Mouse (Mus musculus) 3134 (cell line): ENCODE data around the gene Dtd2.

Source experiments
- DNase-seq: peaks from one replicate; pipeline ENCODE4 v3.0.0-alpha.2; 2011; ENCODE audit warnings: low spot score; ENCODE audit not compliant: insufficient read length; ENCODE audit errors: extremely low read depth

Dtd2 gene

GRCm38 (mm10) chr12:52005877-52006632, at the start of gene Dtd2:
TSS of gene Dtd2 (minus strand) at chr12:52006501.
- peak; percentile 90 for DNase-seq

- DNase-seq = no peak
Observed at GRCm38 (mm10) chr12:52049324-52049723, 43.0 kb upstream of the Dtd2 start.

GRCm38 (mm10) chr12:52046371-52046770, 40.1 kb upstream of the Dtd2 start:
- no peak for DNase-seq

GRCm38 (mm10) chr12:52042818-52043336, 36.6 kb upstream of the Dtd2 start:
- no peak for DNase-seq

- DNase-seq = no peak
Observed at GRCm38 (mm10) chr12:52038352-52038751, 32.1 kb upstream of the Dtd2 start.

- DNase-seq = no peak
Observed at GRCm38 (mm10) chr12:52034956-52035355, 28.7 kb upstream of the Dtd2 start.

- no peak for DNase-seq
Observed at GRCm38 (mm10) chr12:52032276-52032675, 26.0 kb upstream of the Dtd2 start.

GRCm38 (mm10) chr12:52027963-52028362, 21.7 kb upstream of the Dtd2 start, which contains the start of gene Gpr33:
TSS of gene Gpr33 (minus strand) at chr12:52028063.
- no peak for DNase-seq

GRCm38 (mm10) chr12:52014494-52015029, 8.3 kb upstream of the Dtd2 start:
- no peak for DNase-seq

GRCm38 (mm10) chr12:52014044-52014443, 7.7 kb upstream of the Dtd2 start:
- DNase-seq = no peak

- no peak for DNase-seq
Observed at GRCm38 (mm10) chr12:52013274-52013673, 7.0 kb upstream of the Dtd2 start.

- no peak for DNase-seq
Observed at GRCm38 (mm10) chr12:52012159-52012558, 5.9 kb upstream of the Dtd2 start.

- DNase-seq = no peak
Observed at GRCm38 (mm10) chr12:52010630-52010961, 4.3 kb upstream of the Dtd2 start.

GRCm38 (mm10) chr12:52009928-52010629, 3.8 kb upstream of the Dtd2 start:
- no peak for DNase-seq

GRCm38 (mm10) chr12:52006633-52006994, 313 bp upstream of the Dtd2 start:
- DNase-seq = no peak

GRCm38 (mm10) chr12:52002746-52003145, 3.6 kb downstream of the Dtd2 start:
- no peak for DNase-seq

GRCm38 (mm10) chr12:52001544-52001943, 4.8 kb downstream of the Dtd2 start:
- peak; percentile 17 for DNase-seq

GRCm38 (mm10) chr12:51998366-51998932, 7.9 kb downstream of the Dtd2 start:
- no peak for DNase-seq

- DNase-seq = no peak
Observed at GRCm38 (mm10) chr12:51995738-51996536, 10.4 kb downstream of the Dtd2 start.

GRCm38 (mm10) chr12:51990629-51991028, 15.7 kb downstream of the Dtd2 start:
- DNase-seq = no peak

- peak; percentile 71 for DNase-seq
Observed at GRCm38 (mm10) chr12:51988536-51988935, 17.8 kb downstream of the Dtd2 start.
